Mouse (Mus musculus): ENCODE measurements at regions not wholly inside any gene's neighbourhood (a gene's known extent, or its start where the extent isn't known, plus 50 kb on each side); places are given as distances from the start of the nearest gene placed in this dataset.
A peak's percentile ranks its signal among the peaks of the same experiment; 100 is the strongest.

DNA sequence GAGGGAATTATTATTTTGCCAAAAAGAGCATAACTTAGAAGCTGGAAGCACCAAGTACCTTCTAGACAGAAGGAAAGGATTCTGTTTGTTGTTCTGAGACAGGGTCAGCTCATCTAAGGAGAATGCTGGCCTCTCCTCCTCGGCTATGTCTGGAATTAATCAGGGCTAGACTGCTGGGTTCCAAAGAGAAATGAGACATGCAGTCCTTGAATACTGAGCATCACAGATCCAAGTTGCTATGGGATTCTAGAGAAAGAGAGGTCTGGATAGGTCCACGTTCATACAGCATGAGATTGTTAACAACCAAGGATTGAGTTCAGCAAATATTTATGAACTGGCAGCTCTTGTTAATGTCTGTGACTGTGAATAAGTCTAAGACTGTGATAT, 63.7 kb upstream of the Slc22a23 start:
- no peaks in the 10 kb centered on the region for H3K9me3 ChIP-seq (replicated peaks; ENCODE audit: insufficient read depth, low read length)
- H3K27me3 ChIP-seq (ENCODE audit: control insufficient read depth in 1 of 2, insufficient read depth in 2 of 2, low read length in 2 of 2), result no peaks in the 10 kb centered on the region
- no peak overlapping the region for H3K9ac ChIP-seq (ENCODE audit: control insufficient read depth, low read depth, low read length, poor library complexity, severe bottlenecking)
- DNase-seq (ENCODE audit: low read depth, low spot score), result no peak
- no peaks in the 10 kb centered on the region for H3K36me3 ChIP-seq (ENCODE audit: control insufficient read depth in 1 of 2, insufficient read depth in 2 of 2, low read length in 2 of 2)
- H3K4me3 ChIP-seq (ENCODE audit: control insufficient read depth in 1 of 2, insufficient read depth in 1 of 2, low read depth in 2 of 2, low read length in 2 of 2), result no peak overlapping the region
- no peak overlapping the region for H3K27ac ChIP-seq (ENCODE audit: control insufficient read depth, low read depth, low read length)
- peaks cover 0 to 4% of the 10 kb centered on the region in 2 experiments; a peak in 1 of 4 replicates for H3K4me1 ChIP-seq (ENCODE audit: control insufficient read depth in 1 of 2, insufficient read depth in 2 of 2, low read length in 2 of 2)
- H3K79me2 ChIP-seq (ENCODE audit: control insufficient read depth, insufficient read depth, low read length, poor library complexity), result no peaks in the 10 kb centered on the region
- TF ChIP-seq USF1 (IDR thresholded peaks at IDR 0.05; ENCODE audit: low read depth, low read length) (no peak), GABPA (IDR thresholded peaks at IDR 0.05; ENCODE audit: low read depth, low read length) (no peak)

DNA sequence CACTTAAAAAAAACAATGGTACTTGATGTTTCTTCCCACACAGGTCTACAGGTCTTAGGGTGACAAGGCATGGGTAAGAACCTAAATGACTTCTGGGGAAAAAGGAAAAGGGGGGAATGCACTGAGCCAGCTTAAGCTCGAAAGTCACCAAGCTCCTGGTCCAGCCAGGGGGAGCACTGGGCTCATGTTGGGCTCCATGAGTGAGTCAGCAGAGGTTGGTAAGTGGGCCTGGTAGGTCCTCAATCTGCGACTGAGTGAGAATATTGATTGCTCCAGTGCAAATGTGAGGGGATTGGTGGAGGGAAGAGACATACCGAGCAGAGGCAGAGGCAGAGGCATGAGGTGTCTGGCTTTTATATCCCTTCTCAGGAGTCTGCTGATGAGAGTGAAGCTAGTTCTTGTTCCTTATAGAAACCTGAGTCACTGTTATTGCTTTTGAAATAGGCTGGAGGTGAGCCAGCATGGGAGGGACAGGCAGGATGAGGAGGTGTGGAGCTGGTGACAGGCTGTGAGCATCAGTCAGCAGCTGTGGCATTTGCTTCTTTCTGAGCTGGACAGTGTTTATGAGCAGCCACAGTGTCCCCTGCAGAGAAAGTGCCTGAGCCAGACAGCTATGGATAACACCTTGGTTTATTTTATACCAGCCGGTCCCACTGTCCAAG, 63.2 kb upstream of the Slc22a23 start:
- DNase-seq (ENCODE audit: low read depth, low spot score), result peak; percentile 54
- no peaks in the 10 kb centered on the region for H3K36me3 ChIP-seq (ENCODE audit: control insufficient read depth in 1 of 2, insufficient read depth in 2 of 2, low read length in 2 of 2)
- H3K9me3 ChIP-seq (replicated peaks; ENCODE audit: insufficient read depth, low read length), result no peaks in the 10 kb centered on the region
- no peak overlapping the region for H3K4me3 ChIP-seq (ENCODE audit: control insufficient read depth in 1 of 2, insufficient read depth in 1 of 2, low read depth in 2 of 2, low read length in 2 of 2)
- TF ChIP-seq ZNF384 (IDR thresholded peaks at IDR 0.05; ENCODE audit: low read depth, low read length), result no peak
- no peaks in the 10 kb centered on the region for H3K79me2 ChIP-seq (ENCODE audit: control insufficient read depth, insufficient read depth, low read length, poor library complexity)
- peaks cover 0 to under 1% of the 10 kb centered on the region in 2 experiments; a peak in 1 of 4 replicates for H3K4me1 ChIP-seq (ENCODE audit: control insufficient read depth in 1 of 2, insufficient read depth in 2 of 2, low read length in 2 of 2)
- H3K9ac ChIP-seq (ENCODE audit: control insufficient read depth, low read depth, low read length, poor library complexity, severe bottlenecking), result no peak overlapping the region
- no peak overlapping the region for H3K27ac ChIP-seq (ENCODE audit: control insufficient read depth, low read depth, low read length)
- H3K27me3 ChIP-seq (ENCODE audit: control insufficient read depth in 1 of 2, insufficient read depth in 2 of 2, low read length in 2 of 2), result no peaks in the 10 kb centered on the region

DNA sequence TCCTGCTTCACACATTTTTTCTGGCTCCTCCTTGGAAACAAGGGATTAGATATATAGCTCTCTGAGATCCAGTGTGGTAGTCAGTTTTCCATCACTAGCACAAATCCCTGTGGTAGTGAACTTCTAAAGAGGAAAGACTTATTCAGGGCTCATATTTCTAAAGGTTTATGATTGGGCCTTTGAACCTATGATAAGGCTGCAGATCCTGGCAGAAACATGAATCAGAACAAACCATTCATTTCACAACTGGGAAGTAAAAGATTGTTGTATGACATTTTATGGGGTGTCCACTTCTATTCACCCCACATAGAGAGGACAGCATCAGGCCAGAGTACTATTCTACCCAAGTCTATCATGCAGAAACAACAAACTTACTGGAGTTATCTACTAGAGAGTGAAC, 61.3 kb upstream of the Slc22a23 start:
- Histone ChIP-seq H3K9me3 (replicated peaks; ENCODE audit: insufficient read depth, low read length) (no peaks in the 10 kb centered on the region), H3K36me3 (ENCODE audit: control insufficient read depth in 1 of 2, insufficient read depth in 2 of 2, low read length in 2 of 2) (no peaks in the 10 kb centered on the region), H3K79me2 (ENCODE audit: control insufficient read depth, insufficient read depth, low read length, poor library complexity) (no peaks in the 10 kb centered on the region), H3K4me3 (ENCODE audit: control insufficient read depth in 1 of 2, insufficient read depth in 1 of 2, low read depth in 2 of 2, low read length in 2 of 2) (no peak overlapping the region), H3K27me3 (ENCODE audit: control insufficient read depth in 1 of 2, insufficient read depth in 2 of 2, low read length in 2 of 2) (0 out of 4 replicates have a peak, but pooled peaks cover 0 to 1% of the 10 kb centered on the region in 2 experiments), H3K4me1 (ENCODE audit: control insufficient read depth in 1 of 2, insufficient read depth in 2 of 2, low read length in 2 of 2) (no peaks in the 10 kb centered on the region), H3K27ac (ENCODE audit: control insufficient read depth, low read depth, low read length) (no peak overlapping the region), H3K9ac (ENCODE audit: control insufficient read depth, low read depth, low read length, poor library complexity, severe bottlenecking) (no peak overlapping the region)
- DNase-seq (ENCODE audit: low read depth, low spot score), result no peak
- TF ChIP-seq HCFC1 (IDR thresholded peaks at IDR 0.05; ENCODE audit: low read depth, low read length) (no peak), RAD21 (IDR thresholded peaks at IDR 0.05; ENCODE audit: low read depth, low read length) (no peak), MYB (IDR thresholded peaks at IDR 0.05; ENCODE audit: low read depth, low read length) (no peak), UBTF (IDR thresholded peaks at IDR 0.05; ENCODE audit: borderline replicate concordance, insufficient read depth, low read depth, low read length) (no peak), GATA1 (IDR thresholded peaks at IDR 0.05; ENCODE audit: low read depth, low read length) (no peak), USF1 (IDR thresholded peaks at IDR 0.05; ENCODE audit: low read depth, low read length) (no peak), EP300 (IDR thresholded peaks at IDR 0.05; ENCODE audit: low read depth in 1 of 2, low read length in 2 of 2) (no peak), BHLHE40 (IDR thresholded peaks at IDR 0.05; ENCODE audit: borderline replicate concordance, low read depth, low read length) (no peak)
